Mouse (Mus musculus): ENCODE measurements at regions not wholly inside any gene's neighbourhood (a gene's known extent, or its start where the extent isn't known, plus 50 kb on each side); places are given as distances from the start of the nearest gene placed in this dataset.

DNA sequence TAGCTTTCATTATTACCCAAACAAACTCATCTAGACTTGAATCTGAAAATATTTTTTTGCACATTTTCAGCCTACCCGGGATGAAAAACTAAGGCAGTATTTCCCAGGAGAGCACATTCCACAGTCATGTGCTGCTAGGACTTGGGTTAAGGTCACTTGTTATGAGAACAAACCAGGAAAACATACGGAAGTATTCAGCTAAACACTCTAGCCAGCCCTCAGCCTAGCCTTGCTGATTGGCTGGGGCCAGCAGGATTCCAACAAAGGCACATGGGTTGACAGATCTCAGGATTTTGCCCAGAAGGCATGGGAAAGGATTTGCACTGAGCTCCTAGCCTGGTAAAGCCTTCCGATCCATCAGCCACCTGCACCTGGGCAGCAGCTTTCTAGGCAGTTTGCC lies 68.0 kb upstream of the Jak1 start:
- no peak for TF ChIP-seq GATA1 (IDR thresholded peaks at IDR 0.05; ENCODE audit: borderline replicate concordance, low read length)
- TF ChIP-seq FLI1 (IDR thresholded peaks at IDR 0.05; ENCODE audit: low read length) = no peak

Data from megakaryocyte, embryonic 14.5 days (primary cell).